8 mouse cellular contexts compared by ENCODE assay signal in the genomic region with DNA sequence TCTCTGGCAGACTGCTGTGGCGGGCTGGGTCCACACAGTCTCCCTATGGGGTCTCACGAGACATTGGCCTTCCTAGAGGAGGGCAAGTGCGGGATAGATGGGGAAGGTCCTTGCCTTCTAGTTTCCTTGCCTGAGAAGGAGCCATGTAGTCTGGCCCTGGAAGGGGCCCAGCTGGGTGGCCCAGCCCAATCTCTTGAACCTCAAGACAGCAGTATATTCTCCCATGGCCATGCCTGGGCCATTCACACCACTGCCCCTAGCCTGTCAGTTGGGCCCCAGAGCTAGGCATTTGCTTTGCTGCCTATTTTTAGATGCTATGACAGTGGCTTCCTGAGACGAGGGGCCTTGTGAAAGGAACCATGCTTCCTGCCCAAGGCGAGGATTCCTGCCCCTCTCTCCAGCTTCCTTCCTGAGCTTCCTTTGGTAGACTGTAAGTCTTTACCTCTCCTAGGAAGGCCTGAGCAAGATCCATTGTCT. TPM values are rescaled to one million over a fixed set of nuclear protein-coding genes. Genes with fewer than 3 reads are reported as not detected.
DNase-seq lines count a peak whose midpoint lies in the region; ATAC-seq and TF ChIP-seq lines count a peak whose summit lies in the region.

No protein-coding gene starts in this region.

- TF ChIP-seq EP300 in liver, postnatal 0 days (IDR thresholded peaks at IDR 0.05; ENCODE audit: low read depth): no peak

- intact Hi-C loops in gastrocnemius, postnatal 36 days (cut with DNase I): no loop called here

- H3K4me3 ChIP-seq in forebrain, postnatal 0 days (ENCODE audit: low read depth, low read length): no peak overlapping the region
- H3K4me3 ChIP-seq in forebrain, embryonic 16.5 days (replicated peaks; ENCODE audit: low read length): no peak overlapping the region
- no peak overlapping the region for H3K4me3 ChIP-seq in intestine, embryonic 15.5 days (replicated peaks)
- no peak overlapping the region for H3K4me3 ChIP-seq in liver, postnatal 0 days (ENCODE audit: low read depth, low read length)

- H3K4me1 ChIP-seq in forebrain, postnatal 0 days (ENCODE audit: insufficient read depth): peaks cover 32% of the 10 kb centered on the region
- H3K4me1 ChIP-seq in forebrain, embryonic 16.5 days (replicated peaks; ENCODE audit: control insufficient read depth, insufficient read depth, low read length): peaks cover 38% of the 10 kb centered on the region
- peaks cover 59% of the 10 kb centered on the region for H3K4me1 ChIP-seq in intestine, embryonic 15.5 days (replicated peaks)
- peaks cover 67% of the 10 kb centered on the region for H3K4me1 ChIP-seq in liver, postnatal 0 days (ENCODE audit: insufficient read depth)

- no peak for DNase-seq in forebrain, postnatal 0 days
- DNase-seq in liver, postnatal 0 days: no peak
- DNase-seq in gastrocnemius, postnatal 36 days: no peak
- no peak for DNase-seq in layer of hippocampus, postnatal 10 days (ENCODE audit: low spot score in 2 of 2)
- no peak for DNase-seq in layer of hippocampus, adult 9-10 months (ENCODE audit: low spot score)

- TF ChIP-seq CTCF in forebrain, postnatal 0 days (IDR thresholded peaks at IDR 0.05; ENCODE audit: low read depth): no peak
- no peak for TF ChIP-seq CTCF in liver, postnatal 0 days (IDR thresholded peaks at IDR 0.05; ENCODE audit: low read depth)

- H3K9me3 ChIP-seq in forebrain, postnatal 0 days (ENCODE audit: low read length): no peaks in the 10 kb centered on the region
- H3K9me3 ChIP-seq in forebrain, embryonic 16.5 days (ENCODE audit: control insufficient read depth, low read length): no peaks in the 10 kb centered on the region
- no peaks in the 10 kb centered on the region for H3K9me3 ChIP-seq in intestine, embryonic 15.5 days
- H3K9me3 ChIP-seq in liver, postnatal 0 days (ENCODE audit: low read length): no peaks in the 10 kb centered on the region

- H3K9ac ChIP-seq in forebrain, postnatal 0 days: no peak overlapping the region
- H3K9ac ChIP-seq in forebrain, embryonic 16.5 days (replicated peaks; ENCODE audit: low read depth, low read length): no peak overlapping the region
- no peak overlapping the region for H3K9ac ChIP-seq in intestine, embryonic 15.5 days
- peak overlapping the region; percentile 23 for H3K9ac ChIP-seq in liver, postnatal 0 days (replicated peaks)

- no peaks in the 10 kb centered on the region for H3K27me3 ChIP-seq in forebrain, postnatal 0 days (ENCODE audit: insufficient read depth, low read length)
- H3K27me3 ChIP-seq in forebrain, embryonic 16.5 days (replicated peaks; ENCODE audit: control insufficient read depth, insufficient read depth, low read length): no peaks in the 10 kb centered on the region
- H3K27me3 ChIP-seq in intestine, embryonic 15.5 days (replicated peaks): no peaks in the 10 kb centered on the region
- H3K27me3 ChIP-seq in liver, postnatal 0 days (ENCODE audit: insufficient read depth, low read length): no peaks in the 10 kb centered on the region

- H3K4me2 ChIP-seq in forebrain, postnatal 0 days (ENCODE audit: low read depth): no peak overlapping the region
- no peak overlapping the region for H3K4me2 ChIP-seq in forebrain, embryonic 16.5 days (ENCODE audit: low read length)
- H3K4me2 ChIP-seq in intestine, embryonic 15.5 days (replicated peaks): peak overlapping the region; percentile 42
- H3K4me2 ChIP-seq in liver, postnatal 0 days (ENCODE audit: low read depth, low read length): peak overlapping the region; percentile 52

- H3K36me3 ChIP-seq in forebrain, postnatal 0 days (ENCODE audit: insufficient read depth): peaks cover 18% of the 10 kb centered on the region
- peaks cover 5% of the 10 kb centered on the region; the same call in 1 of the 2 replicates for H3K36me3 ChIP-seq in forebrain, embryonic 16.5 days (ENCODE audit: control insufficient read depth, insufficient read depth)
- peaks cover 14% of the 10 kb centered on the region for H3K36me3 ChIP-seq in intestine, embryonic 15.5 days
- peaks cover 21% of the 10 kb centered on the region for H3K36me3 ChIP-seq in liver, postnatal 0 days (replicated peaks; ENCODE audit: insufficient read depth, low read length)

- no peak for ATAC-seq in forebrain, postnatal 0 days
- no peak for ATAC-seq in forebrain, embryonic 16.5 days
- peak; percentile 6; the same call in 1 of the 2 replicates for ATAC-seq in common myeloid progenitor, adult 5-6 weeks (replicated peaks; ENCODE audit: low read depth, poor library complexity, severe bottlenecking)
- ATAC-seq in intestine, embryonic 15.5 days: no peak
- ATAC-seq in liver, postnatal 0 days: 0 out of 2 replicates have a peak, but pooled peaks have one; percentile 3

- 0 out of 2 replicates have a peak overlapping the region, but pooled peaks have one; percentile 29 for H3K27ac ChIP-seq in forebrain, postnatal 0 days (ENCODE audit: low read depth, low read length)
- H3K27ac ChIP-seq in forebrain, embryonic 16.5 days (ENCODE audit: low read length): no peak overlapping the region; the same call in 1 of the 2 replicates
- peak overlapping the region; percentile 72 for H3K27ac ChIP-seq in intestine, embryonic 15.5 days
- peak overlapping the region; percentile 79 for H3K27ac ChIP-seq in liver, postnatal 0 days (ENCODE audit: low read depth)

- WGBS in forebrain, postnatal 0 days: 79% methylated on average over 5 of the region's 5 CpGs
- WGBS in forebrain, embryonic 16.5 days: 81% methylated on average over 5 of the region's 5 CpGs
- 53% methylated on average over 5 of the region's 5 CpGs for WGBS in intestine, embryonic 15.5 days
- WGBS in liver, postnatal 0 days (ENCODE audit: insufficient replicate concordance): 26% methylated on average over 5 of the region's 5 CpGs

RNA-seq across cellular contexts. Expression of a gene that starts 5.7 kb away (rescaled TPM):
- total RNA-seq in forebrain, postnatal 0 days (2014; rRNA removed): 349 and 423 TPM in 2 replicates
- 470 and 473 TPM in 2 replicates for polyA plus RNA-seq in forebrain, postnatal 0 days (2015; fragmentation: Nextera tagmentation; extraction: Ambion mirVana)
- 319 and 342 TPM in 2 replicates for polyA plus RNA-seq in forebrain, embryonic 16.5 days (2015; fragmentation: Nextera tagmentation; extraction: Ambion mirVana)
- total RNA-seq in common myeloid progenitor, adult 5-6 weeks (2017): 187 and 210 TPM in 2 replicates
- 411 and 413 TPM in 2 replicates for polyA plus RNA-seq in intestine, embryonic 15.5 days (2015; fragmentation: Nextera tagmentation; extraction: Ambion mirVana)
- 213 and 231 TPM in 2 replicates for polyA plus RNA-seq in liver, postnatal 0 days (2015; fragmentation: Nextera tagmentation; extraction: Ambion mirVana)
- total RNA-seq in gastrocnemius, postnatal 36 days (2021): 100 to 1,000 TPM; 106 to 118 TPM
- 100 to 1,000 TPM; 395 to 401 TPM for total RNA-seq in layer of hippocampus, postnatal 10 days (2021)

RNA-seq across cellular contexts. Expression of a gene that starts 10.8 kb away (rescaled TPM):
- total RNA-seq in forebrain, postnatal 0 days (2014; rRNA removed): 71.5 and 86.5 TPM in 2 replicates
- 91.8 and 101 TPM in 2 replicates for polyA plus RNA-seq in forebrain, postnatal 0 days (2015; fragmentation: Nextera tagmentation; extraction: Ambion mirVana)
- polyA plus RNA-seq in forebrain, embryonic 16.5 days (2015; fragmentation: Nextera tagmentation; extraction: Ambion mirVana): 99.7 and 109 TPM in 2 replicates
- total RNA-seq in common myeloid progenitor, adult 5-6 weeks (2017): 25.3 and 25.5 TPM in 2 replicates
- 76.0 and 76.2 TPM in 2 replicates for polyA plus RNA-seq in intestine, embryonic 15.5 days (2015; fragmentation: Nextera tagmentation; extraction: Ambion mirVana)
- 24.1 and 25.2 TPM in 2 replicates for polyA plus RNA-seq in liver, postnatal 0 days (2015; fragmentation: Nextera tagmentation; extraction: Ambion mirVana)
- total RNA-seq in gastrocnemius, postnatal 36 days (2021): 1 to 10 TPM; 7.8 to 8.4 TPM
- 10 to 100 TPM; 41.9 to 46.0 TPM for total RNA-seq in layer of hippocampus, postnatal 10 days (2021)

RNA-seq across cellular contexts. Expression of a gene that starts 36.2 kb away (rescaled TPM):
- total RNA-seq in forebrain, postnatal 0 days (2014; rRNA removed): 1.0 and 1.3 TPM in 2 replicates
- 1.1 and 1.2 TPM in 2 replicates for polyA plus RNA-seq in forebrain, postnatal 0 days (2015; fragmentation: Nextera tagmentation; extraction: Ambion mirVana)
- polyA plus RNA-seq in forebrain, embryonic 16.5 days (2015; fragmentation: Nextera tagmentation; extraction: Ambion mirVana): 1.1 and 1.2 TPM in 2 replicates
- total RNA-seq in common myeloid progenitor, adult 5-6 weeks (2017): not detected in 2 replicates
- polyA plus RNA-seq in intestine, embryonic 15.5 days (2015; fragmentation: Nextera tagmentation; extraction: Ambion mirVana): 8.2 and 9.8 TPM in 2 replicates
- polyA plus RNA-seq in liver, postnatal 0 days (2015; fragmentation: Nextera tagmentation; extraction: Ambion mirVana): 0.13 and 0.42 TPM in 2 replicates
- not detected for total RNA-seq in gastrocnemius, postnatal 36 days (2021)
- total RNA-seq in layer of hippocampus, postnatal 10 days (2021): under 1 TPM; 0.31 to 0.59 TPM

RNA-seq across cellular contexts. Expression of a gene that starts 47.9 kb away (rescaled TPM):
- 0.77 and 1.00 TPM in 2 replicates for total RNA-seq in forebrain, postnatal 0 days (2014; rRNA removed)
- polyA plus RNA-seq in forebrain, postnatal 0 days (2015; fragmentation: Nextera tagmentation; extraction: Ambion mirVana): 1.1 and 2.0 TPM in 2 replicates
- polyA plus RNA-seq in forebrain, embryonic 16.5 days (2015; fragmentation: Nextera tagmentation; extraction: Ambion mirVana): 1.0 and 1.1 TPM in 2 replicates
- total RNA-seq in common myeloid progenitor, adult 5-6 weeks (2017): not detected in 2 replicates
- polyA plus RNA-seq in intestine, embryonic 15.5 days (2015; fragmentation: Nextera tagmentation; extraction: Ambion mirVana): 7.9 and 9.9 TPM in 2 replicates
- polyA plus RNA-seq in liver, postnatal 0 days (2015; fragmentation: Nextera tagmentation; extraction: Ambion mirVana): 0.37 and 0.63 TPM in 2 replicates
- total RNA-seq in gastrocnemius, postnatal 36 days (2021): under 1 TPM; 0.31 to 0.69 TPM
- total RNA-seq in layer of hippocampus, postnatal 10 days (2021): 1 to 10 TPM; 1.0 to 2.3 TPM

RNA-seq across cellular contexts. Expression of a gene that starts 53.4 kb away (rescaled TPM):
- total RNA-seq in forebrain, postnatal 0 days (2014; rRNA removed): 1.4 TPM in 1 of 2 replicates, not detected in the other
- polyA plus RNA-seq in forebrain, postnatal 0 days (2015; fragmentation: Nextera tagmentation; extraction: Ambion mirVana): 0.53 and 0.56 TPM in 2 replicates
- polyA plus RNA-seq in forebrain, embryonic 16.5 days (2015; fragmentation: Nextera tagmentation; extraction: Ambion mirVana): 0.32 and 0.53 TPM in 2 replicates
- total RNA-seq in common myeloid progenitor, adult 5-6 weeks (2017): 115 and 119 TPM in 2 replicates
- 2.2 and 2.8 TPM in 2 replicates for polyA plus RNA-seq in intestine, embryonic 15.5 days (2015; fragmentation: Nextera tagmentation; extraction: Ambion mirVana)
- polyA plus RNA-seq in liver, postnatal 0 days (2015; fragmentation: Nextera tagmentation; extraction: Ambion mirVana): 31.0 and 37.5 TPM in 2 replicates
- under 1 TPM; 0.15 to 0.27 TPM for total RNA-seq in gastrocnemius, postnatal 36 days (2021)
- not detected for total RNA-seq in layer of hippocampus, postnatal 10 days (2021)

Comparison
In these comparisons a context has a peak if more than half of its experiments do, and no peak if none do; other contexts are left out.
1. ATAC-seq: peak in common myeloid progenitor, adult 5-6 weeks (single experiment) and liver, postnatal 0 days (single experiment); none in forebrain, postnatal 0 days (single experiment), forebrain, embryonic 16.5 days (single experiment) and intestine, embryonic 15.5 days (single experiment).
2. H3K4me2 ChIP-seq: peak in intestine, embryonic 15.5 days (single experiment) and liver, postnatal 0 days (single experiment); none in forebrain, postnatal 0 days (single experiment) and forebrain, embryonic 16.5 days (single experiment).